Mouse (Mus musculus) urinary bladder, adult 2 months (tissue): Measurements from ENCODE around the gene Wfdc6b. TPM values are rescaled to one million over a fixed set of nuclear protein-coding genes. Genes with fewer than 3 reads are reported as not detected.

Experiments
- polyA plus RNA-seq: library from polyadenylated mRNA; depleted of rRNA; stranded (reverse); fragments of >200 nt; gene quantifications from 2 replicates; pipeline ENCODE4 v1.2.3, GENCODE M21; 2012; rRNA removed

Wfdc6b gene
- polyA plus RNA-seq, 1 experiment, result not detected

Other genes with a start within 250 kb of the Wfdc6b start
- 28.3 and 42.1 TPM in 2 replicates for gene Slpi, start 224.4 kb upstream of the Wfdc6b start, polyA plus RNA-seq
- gene Rbpjl, start 210.4 kb upstream of the Wfdc6b start, polyA plus RNA-seq, result 0.01 TPM in 1 of 2 replicates, not detected in the other
- gene Matn4, start 208.4 kb upstream of the Wfdc6b start, polyA plus RNA-seq, result 3.1 and 3.4 TPM in 2 replicates
- gene Sdc4, start 169.6 kb upstream of the Wfdc6b start, polyA plus RNA-seq, result 150 and 162 TPM in 2 replicates
- gene Sys1, start 156.6 kb upstream of the Wfdc6b start, polyA plus RNA-seq, result 38.9 and 45.9 TPM in 2 replicates
- gene Gm20458, start 152.6 kb upstream of the Wfdc6b start, polyA plus RNA-seq, result 3.0 and 4.4 TPM in 2 replicates
- not detected in 2 replicates for gene Trp53tg5, start 139.8 kb upstream of the Wfdc6b start, polyA plus RNA-seq
- 124 and 133 TPM in 2 replicates for gene Dbndd2, start 127.4 kb upstream of the Wfdc6b start, polyA plus RNA-seq
- gene Pigt, start 116.0 kb upstream of the Wfdc6b start, polyA plus RNA-seq, result 55.9 and 71.5 TPM in 2 replicates
- 775 and 802 TPM in 2 replicates for gene Wfdc2, start 51.1 kb upstream of the Wfdc6b start, polyA plus RNA-seq
- gene Spint3, start 40.1 kb upstream of the Wfdc6b start, polyA plus RNA-seq, result 0.14 and 0.31 TPM in 2 replicates
- gene Wfdc6a, start 28.1 kb upstream of the Wfdc6b start, polyA plus RNA-seq, result 1.3 and 2.0 TPM in 2 replicates
- not detected in 2 replicates for gene Eppin, start 19.9 kb upstream of the Wfdc6b start, polyA plus RNA-seq
- gene Wfdc8, start 104 bp downstream of the Wfdc6b start, polyA plus RNA-seq, result not detected in 2 replicates
- not detected in 2 replicates for gene Wfdc16, start 25.3 kb downstream of the Wfdc6b start, polyA plus RNA-seq
- 4.9 and 7.1 TPM in 2 replicates for gene Wfdc10, start 42.5 kb downstream of the Wfdc6b start, polyA plus RNA-seq
- gene Wfdc9, start 43.1 kb downstream of the Wfdc6b start, polyA plus RNA-seq, result not detected in 2 replicates
- gene Wfdc11, start 60.6 kb downstream of the Wfdc6b start, polyA plus RNA-seq, result not detected in 2 replicates
- gene Wfdc13, start 71.6 kb downstream of the Wfdc6b start, polyA plus RNA-seq, result 1.1 and 1.2 TPM in 2 replicates
- not detected in 2 replicates for gene Spint4, start 85.0 kb downstream of the Wfdc6b start, polyA plus RNA-seq
- not detected in 2 replicates for gene Spint5, start 101.8 kb downstream of the Wfdc6b start, polyA plus RNA-seq
- gene Wfdc3, start 132.4 kb downstream of the Wfdc6b start, polyA plus RNA-seq, result 0.81 and 0.96 TPM in 2 replicates
- gene Dnttip1, start 132.5 kb downstream of the Wfdc6b start, polyA plus RNA-seq, result 36.1 and 36.7 TPM in 2 replicates
- gene Ube2c, start 156.4 kb downstream of the Wfdc6b start, polyA plus RNA-seq, result 7.3 and 7.9 TPM in 2 replicates
- 21.9 and 26.7 TPM in 2 replicates for gene Tnnc2, start 166.4 kb downstream of the Wfdc6b start, polyA plus RNA-seq
- 24.4 and 29.0 TPM in 2 replicates for gene Snx21, start 172.3 kb downstream of the Wfdc6b start, polyA plus RNA-seq
- gene Acot8, start 191.4 kb downstream of the Wfdc6b start, polyA plus RNA-seq, result 37.5 and 45.7 TPM in 2 replicates
- gene Zswim3, start 191.6 kb downstream of the Wfdc6b start, polyA plus RNA-seq, result 5.3 and 6.2 TPM in 2 replicates
- gene Zswim1, start 209.2 kb downstream of the Wfdc6b start, polyA plus RNA-seq, result 5.4 and 8.1 TPM in 2 replicates
- 0.13 TPM in 1 of 2 replicates, not detected in the other for gene Spata25, start 215.0 kb downstream of the Wfdc6b start, polyA plus RNA-seq
- 200 and 235 TPM in 2 replicates for gene Ctsa, start 219.4 kb downstream of the Wfdc6b start, polyA plus RNA-seq
- 12.5 and 15.3 TPM in 2 replicates for gene Neurl2, start 219.9 kb downstream of the Wfdc6b start, polyA plus RNA-seq
- 247 and 252 TPM in 2 replicates for gene Pltp, start 244.2 kb downstream of the Wfdc6b start, polyA plus RNA-seq